Mouse (Mus musculus) liver, embryonic 14.5 days (tissue): ENCODE data around the gene Sdk1. TPM values are rescaled to one million over a fixed set of nuclear protein-coding genes. Genes with fewer than 3 reads are reported as not detected.

Experiments used
- ATAC-seq: fragments of 200-750 bp; cut with Nextera tagmentation; 2 replicates; pipeline ENCODE4 v1.8.0; 2017; ENCODE audit warnings: moderate number of reproducible peaks, mild to moderate bottlenecking, moderate library complexity; ENCODE audit not compliant: insufficient read depth
- DNase-seq, 3 experiments: peaks; one replicate each; pipeline ENCODE4 v3.0.0-alpha.2; 2012 to 2013; ENCODE audit warnings: low read depth in 3 of 3, low spot score in 3 of 3
- H3K27ac ChIP-seq: fragments of 300-500 bp; sonication (generic); 2 replicates; pipeline ENCODE4 v1.5.1; 2014; ENCODE audit warnings: moderate library complexity, mild to moderate bottlenecking, control low read depth, inconsistent platforms
- H3K27me3 ChIP-seq: fragments of 300-500 bp; sonication (generic); 2 replicates; pipeline ENCODE4 v1.6.1; 2014; ENCODE audit warnings: mild to moderate bottlenecking, low read length, moderate library complexity; ENCODE audit not compliant: control insufficient read depth, insufficient read depth
- H3K36me3 ChIP-seq: fragments of 300-500 bp; sonication (generic); replicated peaks from 2 replicates; pipeline ENCODE4 v1.6.1; 2014; ENCODE audit warnings: low read depth; ENCODE audit not compliant: control insufficient read depth, insufficient read depth
- H3K4me1 ChIP-seq, 2 experiments: fragments of 200-500 bp in 1 of 2; fragments of 300-500 bp in 1 of 2; sonication (generic) in 1 of 2; replicated peaks; 2 replicates each; pipeline ENCODE4 v1.6.1; 2012 to 2014; ENCODE audit warnings: antibody characterized with exemption in 1 of 2, inconsistent platforms in 1 of 2, low read length in 1 of 2; ENCODE audit not compliant: control insufficient read depth in 2 of 2, insufficient read depth in 2 of 2
- H3K4me2 ChIP-seq: fragments of 300-500 bp; sonication (generic); 2 replicates; pipeline ENCODE4 v1.6.1; 2014; ENCODE audit warnings: low read depth, mild to moderate bottlenecking, control low read depth, moderate library complexity
- H3K4me3 ChIP-seq, 2 experiments: fragments of 200-500 bp in 1 of 2; fragments of 300-500 bp in 1 of 2; sonication (generic) in 1 of 2; 2 replicates each; pipeline ENCODE4 v1.5.1; 2012 to 2014; ENCODE audit warnings: low read depth in 2 of 2, low read length in 2 of 2, mild to moderate bottlenecking in 2 of 2, control low read depth in 1 of 2, inconsistent platforms in 1 of 2, moderate library complexity in 1 of 2; ENCODE audit not compliant: insufficient read depth in 1 of 2
- H3K9ac ChIP-seq: fragments of 300-500 bp; sonication (generic); replicated peaks from 2 replicates; pipeline ENCODE4 v1.6.1; 2014; ENCODE audit warnings: mild to moderate bottlenecking, control low read depth, moderate library complexity
- H3K9me3 ChIP-seq: fragments of 300-500 bp; sonication (generic); 2 replicates; pipeline ENCODE4 v1.6.1; 2016; ENCODE audit warnings: low read length, mixed read lengths; ENCODE audit not compliant: control insufficient read depth
- CTCF ChIP-seq: IDR thresholded peaks from 2 replicates; pipeline ENCODE4 v1.5.1; 2016; ENCODE audit warnings: antibody characterized with exemption, low read depth, control low read depth
- EP300 ChIP-seq: IDR thresholded peaks from 2 replicates; pipeline ENCODE4 v1.6.1; 2016; ENCODE audit warnings: antibody characterized with exemption, low read depth
- WGBS: fragments of 180-500 bp; shearing (Covaris S2); extraction: QIAGEN DNeasy Blood & Tissue Kit; methylation state at CpG from one replicate; pipeline ENCODE4 v1.1.7; 2014; ENCODE audit not compliant: insufficient replicate concordance; 5-methylcytosine and 5-hydroxymethylcytosine counted together
- polyA plus RNA-seq, 2 experiments: library from polyadenylated mRNA; depleted of rRNA in 1 of 2; stranded (reverse) in 1 of 2; unstranded in 1 of 2; fragments of >200 nt; fragmentation: Nextera tagmentation in 1 of 2; extraction: Ambion mirVana in 1 of 2; gene quantifications; 2 replicates each; pipeline versions ENCODE4 v1.2.1 to v1.2.3; 2012 to 2014

The Sdk1 gene
- polyA plus RNA-seq, 2 experiments, result 0.01 to 0.25 TPM

DNA sequence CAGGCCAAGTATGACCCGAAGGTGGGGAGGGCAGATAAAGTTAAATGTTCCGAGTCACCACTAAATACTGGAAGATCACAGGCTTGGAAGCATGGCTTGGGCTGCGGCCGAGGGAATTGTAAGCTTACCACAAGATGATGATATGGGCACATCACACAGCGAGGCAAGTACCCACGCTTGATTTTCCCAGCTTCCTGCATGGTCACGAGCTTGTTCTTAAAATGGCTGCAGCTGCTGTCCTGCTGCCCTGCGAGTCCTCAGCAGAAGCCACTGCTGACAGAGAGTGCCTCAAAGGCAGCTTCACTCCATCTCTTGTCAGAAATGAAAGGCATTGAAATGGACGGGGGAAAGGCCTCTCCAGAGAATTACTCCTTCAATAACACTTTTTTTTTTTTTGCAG, 697.7 kb downstream of the Sdk1 start:
- no peak for TF ChIP-seq CTCF
- no peak for TF ChIP-seq EP300
- no peaks in the 10 kb centered on the region for H3K27me3 ChIP-seq
- H3K9me3 ChIP-seq, result no peaks in the 10 kb centered on the region
- H3K4me2 ChIP-seq, result no peak overlapping the region
- no peaks in the 10 kb centered on the region; a peak in 1 of 4 replicates for H3K4me1 ChIP-seq
- no peak overlapping the region for H3K27ac ChIP-seq
- ATAC-seq, result no peak
- H3K36me3 ChIP-seq, result no peaks in the 10 kb centered on the region
- no peak overlapping the region for H3K9ac ChIP-seq
- no peak for DNase-seq
- 46% methylated on average over 9 of the region's 9 CpGs for WGBS
- H3K4me3 ChIP-seq, result no peak overlapping the region

- Histone ChIP-seq H3K9me3 (no peaks in the 10 kb centered on the region), H3K4me3 (no peak overlapping the region), H3K4me1 (no peaks in the 10 kb centered on the region), H3K27ac (no peak overlapping the region), H3K4me2 (no peak overlapping the region), H3K36me3 (no peaks in the 10 kb centered on the region), H3K9ac (no peak overlapping the region), H3K27me3 (no peaks in the 10 kb centered on the region)
- 66% methylated on average over 8 of the region's 8 CpGs for WGBS
- TF ChIP-seq CTCF, result no peak
- no peak for DNase-seq
- ATAC-seq, result no peak
Observed at GRCm38 (mm10) chr5:141940636-141941035, 699.3 kb downstream of the Sdk1 start.

GRCm38 (mm10) chr5:141950791-141951190, 709.5 kb downstream of the Sdk1 start:
- H3K4me3 ChIP-seq, result no peak overlapping the region
- no peaks in the 10 kb centered on the region for H3K9me3 ChIP-seq
- DNase-seq (no peak), ATAC-seq (no peak)
- no peaks in the 10 kb centered on the region for H3K4me1 ChIP-seq
- 66% methylated on average over 11 of the region's 11 CpGs for WGBS
- no peaks in the 10 kb centered on the region for H3K27me3 ChIP-seq
- H3K27ac ChIP-seq, result no peak overlapping the region
- H3K36me3 ChIP-seq, result no peaks in the 10 kb centered on the region
- TF ChIP-seq EP300 (no peak), CTCF (no peak)
- H3K9ac ChIP-seq, result no peak overlapping the region
- no peak overlapping the region for H3K4me2 ChIP-seq

DNA sequence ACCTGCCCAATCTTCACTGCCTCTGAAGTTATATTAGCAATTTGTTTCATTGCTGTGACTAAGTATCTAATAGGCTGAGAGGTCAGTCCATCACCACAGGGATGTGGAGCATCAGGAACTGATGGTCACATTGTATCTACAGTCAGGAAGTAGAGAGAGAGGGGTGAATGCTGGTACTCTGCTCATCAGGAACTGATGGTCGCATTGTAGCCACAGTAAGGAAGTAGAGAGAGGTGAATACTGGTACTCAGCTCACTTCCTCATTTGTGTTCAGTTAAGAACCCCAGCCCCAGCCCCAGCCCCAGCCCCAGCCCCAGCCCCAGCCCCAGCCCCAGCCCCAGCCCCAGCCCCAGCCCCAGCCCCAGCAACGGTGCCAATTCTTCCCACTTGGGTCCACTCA, 711.0 kb downstream of the Sdk1 start:
- H3K27ac ChIP-seq, result no peak overlapping the region
- H3K9ac ChIP-seq, result no peak overlapping the region
- no peaks in the 10 kb centered on the region for H3K36me3 ChIP-seq
- DNase-seq (no peak), ATAC-seq (no peak)
- H3K9me3 ChIP-seq, result no peaks in the 10 kb centered on the region
- WGBS, result 6% methylated on average over 2 of the region's 2 CpGs
- H3K4me3 ChIP-seq, result no peak overlapping the region
- H3K4me1 ChIP-seq, result no peaks in the 10 kb centered on the region
- no peak for TF ChIP-seq CTCF
- TF ChIP-seq EP300, result no peak
- no peak overlapping the region for H3K4me2 ChIP-seq
- H3K27me3 ChIP-seq, result no peaks in the 10 kb centered on the region

- Histone ChIP-seq H3K4me3 (no peak overlapping the region), H3K4me2 (no peak overlapping the region), H3K27ac (no peak overlapping the region), H3K27me3 (no peaks in the 10 kb centered on the region), H3K9ac (no peak overlapping the region), H3K36me3 (no peaks in the 10 kb centered on the region), H3K9me3 (no peaks in the 10 kb centered on the region), H3K4me1 (no peaks in the 10 kb centered on the region)
- DNase-seq (no peak), ATAC-seq (no peak)
- WGBS, result 56% methylated on average over 7 of the region's 7 CpGs
- TF ChIP-seq CTCF (no peak), EP300 (no peak)
Observed at GRCm38 (mm10) chr5:141952708-141953490, 711.6 kb downstream of the Sdk1 start.
